Mouse (Mus musculus) cerebellum, postnatal 36 days (tissue): ENCODE data around the gene Lman1l.

Experiments
- DNase-seq, 2 experiments: peaks; one replicate each; pipeline ENCODE4 v3.0.0; 2021 to 2022; ENCODE audit warnings: mixed read lengths in 2 of 2

The Lman1l gene

GRCm38 (mm10) chr9:57644944-57645893 is 24.6 kb upstream of the Lman1l start:
- DNase-seq: peak; percentile 89 to 93

GRCm38 (mm10) chr9:57644442-57644943 is 23.9 kb upstream of the Lman1l start:
- DNase-seq: no peak

GRCm38 (mm10) chr9:57643856-57644180 is 23.2 kb upstream of the Lman1l start:
- no peak for DNase-seq

GRCm38 (mm10) chr9:57643169-57643855 is 22.7 kb upstream of the Lman1l start:
- DNase-seq: no peak

GRCm38 (mm10) chr9:57641775-57642550 is 21.4 kb upstream of the Lman1l start:
- DNase-seq: no peak

GRCm38 (mm10) chr9:57641022-57641421 is 20.4 kb upstream of the Lman1l start:
- DNase-seq: no peak

- no peak for DNase-seq
Observed at GRCm38 (mm10) chr9:57640384-57640783, 19.8 kb upstream of the Lman1l start.

- no peak for DNase-seq
Observed at GRCm38 (mm10) chr9:57639661-57640328, 19.2 kb upstream of the Lman1l start.

GRCm38 (mm10) chr9:57638651-57639459 is 18.3 kb upstream of the Lman1l start:
- no peak for DNase-seq

GRCm38 (mm10) chr9:57637741-57638322 is 17.3 kb upstream of the Lman1l start:
- DNase-seq: no peak

GRCm38 (mm10) chr9:57637272-57637671 is 16.7 kb upstream of the Lman1l start:
- no peak for DNase-seq

- no peak for DNase-seq
Observed at GRCm38 (mm10) chr9:57633481-57634024, 13.0 kb upstream of the Lman1l start.

- DNase-seq: peak; percentile 81
Observed at GRCm38 (mm10) chr9:57629118-57629874, 8.7 kb upstream of the Lman1l start.

GRCm38 (mm10) chr9:57628717-57629116 is 8.1 kb upstream of the Lman1l start:
- no peak for DNase-seq

GRCm38 (mm10) chr9:57627892-57628291 is 7.3 kb upstream of the Lman1l start:
- DNase-seq: no peak

GRCm38 (mm10) chr9:57627191-57627590 is 6.6 kb upstream of the Lman1l start:
- DNase-seq: no peak

GRCm38 (mm10) chr9:57625674-57626500 is 5.3 kb upstream of the Lman1l start:
- DNase-seq: peak; percentile 27 to 39

GRCm38 (mm10) chr9:57624295-57624694 is 3.7 kb upstream of the Lman1l start:
- DNase-seq: no peak

- DNase-seq: no peak
Observed at GRCm38 (mm10) chr9:57618854-57619253, 1.7 kb downstream of the Lman1l start.
